Mouse (Mus musculus) Patski (cell line): ENCODE data around the gene Cited2. TPM values are rescaled to one million over a fixed set of nuclear protein-coding genes. Genes with fewer than 3 reads are reported as not detected.
A peak's percentile ranks its signal among the peaks of the same experiment; 100 is the strongest.

ENCODE experiments used
- ATAC-seq: fragments of 100-300 bp; one replicate; pipeline ENCODE4 v1.8.0; 2021
- CTCF ChIA-PET: fragments of 350-600 bp; sonication (Branson Sonifier 250); formaldehyde crosslinking; loops from one replicate; lab custom pipeline; 2022; ENCODE audit warnings: inconsistent platforms; lab: Charles Lee
- POLR2A ChIA-PET: fragments of 350-600 bp; sonication (Branson Sonifier 250); formaldehyde crosslinking; loops from one replicate; lab custom pipeline; 2022; ENCODE audit warnings: antibody characterized with exemption, inconsistent platforms; lab: Charles Lee
- DNase-seq: peaks from one replicate; pipeline ENCODE4 v3.0.0-alpha.2; 2011; ENCODE audit warnings: low read depth, low spot score
- H3K27me3 ChIP-seq: fragments of 371-371 bp; one replicate; pipeline ENCODE4 v1.5.1; 2021
- CTCF ChIP-seq: fragments of 100-300 bp; IDR thresholded peaks from one replicate; pipeline ENCODE4 v1.5.1; 2021
- in situ Hi-C: fragments of 300-500 bp; cut with MboI; formaldehyde crosslinking; loops from 3 replicates; pipeline ENCODE4 v1.11.1; 2018; ENCODE audit warnings: low pct_unique_long_range_greater_than_20kb, mixed read lengths
- polyA plus RNA-seq: library from polyadenylated mRNA; unstranded; gene quantifications from one replicate; pipeline ENCODE4 v1.2.3, GENCODE M21; 2021

Gene Cited2
- 163 TPM for polyA plus RNA-seq

DNA sequence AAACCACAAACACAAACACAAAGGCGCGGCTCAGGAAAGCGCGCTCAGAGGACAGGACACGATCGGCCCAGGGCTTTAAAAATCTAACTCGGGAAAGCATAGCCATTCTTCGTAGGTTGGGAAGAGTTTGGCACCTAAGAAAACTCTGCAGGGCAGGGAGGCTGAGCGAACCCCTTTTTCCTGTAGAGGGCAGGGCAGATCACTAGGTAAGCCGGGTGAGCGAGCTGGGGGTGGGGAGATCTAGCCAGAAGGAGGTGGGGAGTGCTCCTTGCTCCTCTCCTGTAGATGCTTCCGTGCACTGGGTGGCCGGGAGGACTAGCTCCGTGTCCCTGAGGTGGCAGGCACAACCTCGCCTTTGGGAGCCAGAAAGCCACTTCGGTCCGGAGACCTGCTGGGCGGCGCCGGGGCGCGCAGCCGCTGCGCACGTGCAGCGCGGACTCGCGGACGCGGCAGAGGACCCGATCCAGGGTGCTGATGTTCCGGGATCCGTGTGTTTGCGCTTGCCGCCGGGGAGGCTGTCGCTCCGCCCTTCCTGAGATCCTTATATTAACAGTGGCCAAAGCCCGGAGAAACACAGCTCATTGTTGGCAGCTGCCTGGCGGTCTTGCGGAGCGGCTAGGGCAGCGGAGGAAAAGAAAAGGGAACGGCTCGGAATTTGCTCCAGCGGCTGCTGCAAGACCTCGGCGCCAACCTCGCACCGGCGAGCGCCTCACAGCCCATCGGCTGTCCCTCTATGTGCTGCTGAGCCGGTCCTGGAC lies at the start of gene Cited2:
Gene Cited2, plus strand, starts transcription at position 566 of the 758 bp plus-strand sequence.
- POLR2A ChIA-PET, result interaction anchor here (0.5 to 3.2 kb wide), 6 partner anchors 9 to 211 kb away, joined by 3 to 11 read pairs (median 4); no protein-coding TSS in a partner anchor
- DNase-seq (peak; percentile 83), ATAC-seq (peak; percentile 61)
- H3K27me3 ChIP-seq, result no peaks in the 10 kb centered on the region
- CTCF ChIA-PET, result interaction anchor here (0.8 to 1.6 kb wide), 6 partner anchors 14 to 710 kb away, joined by 3 to 4 read pairs (median 3); no protein-coding TSS in a partner anchor
- no peak for TF ChIP-seq CTCF
- in situ Hi-C loops, result loop anchor here (5.0 to 10.0 kb wide), 5 partner anchors 548 to 1218 kb away; no protein-coding TSS in a partner anchor

DNA sequence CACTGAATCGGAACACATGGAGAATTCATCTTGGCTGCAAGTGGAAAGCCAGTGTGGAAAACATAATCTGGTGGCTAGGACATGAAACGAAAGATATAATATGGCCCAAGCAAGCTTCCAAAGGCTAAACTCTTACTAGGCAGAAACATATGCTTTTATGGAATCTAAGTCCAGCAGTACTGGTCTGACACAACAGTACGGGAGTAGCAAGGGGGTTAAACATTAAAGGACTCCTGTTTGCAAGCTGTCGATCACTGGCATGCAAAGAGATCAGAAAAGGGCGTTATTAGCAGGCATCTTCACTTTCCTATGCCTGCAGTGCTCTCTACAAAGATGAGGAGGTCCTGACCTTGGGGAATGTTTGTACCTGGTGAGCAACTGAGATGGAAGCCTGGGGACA lies 48.6 kb upstream of the Cited2 start:
- in situ Hi-C loops, result no loop called here
- CTCF ChIA-PET, result interaction anchor here (1.5 kb wide), 1 partner anchor 11 kb away, joined by 3 read pairs; no protein-coding TSS in a partner anchor
- POLR2A ChIA-PET, result no interaction called here
- ATAC-seq (no peak), DNase-seq (no peak)
- H3K27me3 ChIP-seq, result no peaks in the 10 kb centered on the region
- no peak for TF ChIP-seq CTCF

DNA sequence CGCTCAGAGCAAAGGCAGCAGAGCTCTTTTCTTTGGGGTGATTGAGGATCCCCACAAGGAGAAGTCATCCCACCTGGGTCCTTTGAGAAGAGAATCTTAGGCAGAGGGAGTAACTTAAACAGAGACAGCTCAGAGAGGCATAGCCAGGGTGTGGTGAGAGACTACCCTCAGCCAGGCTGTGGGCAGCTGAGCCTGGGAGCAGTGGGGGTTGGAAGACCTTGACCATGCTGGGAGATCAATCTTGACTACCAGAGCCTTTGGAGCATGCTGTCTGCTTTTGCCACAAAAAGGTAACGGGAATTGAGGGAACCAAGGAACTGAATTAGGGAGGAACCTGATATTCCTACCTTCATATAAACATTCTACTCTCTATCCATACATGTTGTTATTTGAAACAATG lies 48.1 kb upstream of the Cited2 start:
- CTCF ChIA-PET, result interaction anchor here (1.5 kb wide), 1 partner anchor 12 kb away, joined by 3 read pairs; no protein-coding TSS in a partner anchor
- in situ Hi-C loops, result no loop called here
- DNase-seq, result no peak
- POLR2A ChIA-PET, result no interaction called here
- H3K27me3 ChIP-seq, result no peaks in the 10 kb centered on the region
- no peak for TF ChIP-seq CTCF
- ATAC-seq, result no peak

DNA sequence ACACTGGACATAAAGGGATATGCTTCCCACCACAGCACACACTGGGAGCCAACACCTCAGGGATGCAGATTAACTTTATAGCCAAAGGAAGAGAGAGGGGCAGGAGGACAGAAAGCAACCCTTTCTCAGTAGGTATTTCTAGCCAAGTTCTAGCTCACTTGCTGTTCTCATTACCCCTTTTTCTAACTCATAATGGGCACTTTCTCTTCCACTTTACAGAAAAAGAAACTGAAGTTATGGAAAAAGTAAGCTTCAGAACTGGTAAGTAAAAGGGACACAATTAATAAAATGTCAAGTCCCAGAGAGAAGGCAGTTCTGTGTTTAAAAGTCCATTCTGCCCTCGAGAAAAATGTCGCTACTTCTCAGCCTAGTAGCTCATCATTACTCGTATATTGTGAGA lies 46.6 kb upstream of the Cited2 start:
- POLR2A ChIA-PET, result no interaction called here
- no peaks in the 10 kb centered on the region for H3K27me3 ChIP-seq
- DNase-seq (no peak), ATAC-seq (no peak)
- TF ChIP-seq CTCF, result no peak
- CTCF ChIA-PET, result interaction anchor here (0.8 kb wide), 1 partner anchor 15 kb away, joined by 3 read pairs; no protein-coding TSS in a partner anchor
- in situ Hi-C loops, result no loop called here

DNA sequence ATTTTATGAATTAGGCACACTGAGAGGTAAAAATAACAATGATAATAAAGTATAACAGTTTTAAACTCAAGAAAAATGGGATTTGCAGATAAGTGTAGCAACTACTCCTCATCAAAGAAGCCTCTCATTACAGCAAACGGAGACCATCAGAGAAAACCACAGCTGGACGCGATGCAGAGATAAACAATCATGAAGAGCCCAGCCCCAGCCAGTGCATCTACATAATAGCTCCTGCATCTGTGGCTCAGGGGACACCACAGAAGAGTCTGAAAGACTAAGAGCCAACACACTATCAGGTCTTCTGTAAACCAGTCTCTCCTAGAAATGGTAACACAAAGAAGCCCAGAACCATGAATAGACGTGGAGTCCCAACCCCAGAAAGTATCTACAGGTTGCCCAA lies 45.7 kb upstream of the Cited2 start:
- H3K27me3 ChIP-seq, result no peaks in the 10 kb centered on the region
- ATAC-seq, result no peak
- POLR2A ChIA-PET, result no interaction called here
- no peak for DNase-seq
- in situ Hi-C loops, result no loop called here
- TF ChIP-seq CTCF, result no peak
- CTCF ChIA-PET, result no interaction called here

DNA sequence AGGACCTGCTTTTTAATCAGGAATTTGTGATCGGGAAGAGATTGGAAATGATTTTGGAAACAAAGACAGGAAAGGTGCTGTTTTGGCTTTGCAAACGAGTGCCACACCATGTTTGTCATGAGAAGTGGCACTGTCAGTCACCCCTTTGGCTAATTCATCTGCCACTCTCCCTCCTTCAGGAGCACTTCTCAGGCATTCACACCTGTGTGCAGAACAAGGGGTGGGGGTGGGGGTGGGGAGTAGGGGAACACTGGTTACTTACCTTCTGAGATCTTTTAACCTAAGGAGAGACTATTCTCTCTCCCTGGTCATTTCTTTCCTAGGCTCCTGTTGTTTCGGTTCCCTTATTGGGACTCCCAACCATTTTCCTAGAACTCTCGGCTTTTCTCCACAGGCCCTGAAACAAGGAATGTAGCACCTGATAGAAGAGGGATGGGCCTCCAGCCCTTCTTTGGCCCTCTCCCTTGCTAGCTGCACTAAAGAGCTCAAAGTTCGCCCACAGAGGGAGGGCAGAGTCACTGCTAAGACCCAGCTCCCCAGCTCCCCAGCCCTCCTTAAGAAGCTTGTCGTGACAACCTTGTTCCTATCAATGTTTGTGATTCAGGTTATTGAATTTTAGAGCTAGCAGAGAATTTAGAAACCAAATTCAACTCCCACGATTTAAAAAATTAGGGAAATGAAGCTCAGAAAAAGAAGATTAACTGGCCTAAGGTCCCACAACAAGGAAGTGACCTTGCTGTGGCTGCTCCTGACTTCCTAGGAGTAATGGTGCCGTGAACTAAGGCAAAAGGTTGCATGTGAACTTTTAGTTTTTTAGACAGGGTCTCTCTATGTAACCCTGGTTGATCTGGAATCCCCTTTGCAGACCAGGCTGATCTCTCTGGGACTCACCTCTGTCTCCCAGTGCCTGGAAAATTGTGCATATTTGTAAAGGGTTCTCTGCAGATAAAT lies 42.3 kb upstream of the Cited2 start:
- ChIA-PET POLR2A (no interaction called here), CTCF (interaction anchor here (0.6 to 1.3 kb wide), 2 partner anchors 11 to 64 kb away, joined by 3 read pairs; no protein-coding TSS in a partner anchor)
- no peak for DNase-seq
- in situ Hi-C loops, result no loop called here
- no peaks in the 10 kb centered on the region for H3K27me3 ChIP-seq
- ATAC-seq, result no peak
- no peak for TF ChIP-seq CTCF

DNA sequence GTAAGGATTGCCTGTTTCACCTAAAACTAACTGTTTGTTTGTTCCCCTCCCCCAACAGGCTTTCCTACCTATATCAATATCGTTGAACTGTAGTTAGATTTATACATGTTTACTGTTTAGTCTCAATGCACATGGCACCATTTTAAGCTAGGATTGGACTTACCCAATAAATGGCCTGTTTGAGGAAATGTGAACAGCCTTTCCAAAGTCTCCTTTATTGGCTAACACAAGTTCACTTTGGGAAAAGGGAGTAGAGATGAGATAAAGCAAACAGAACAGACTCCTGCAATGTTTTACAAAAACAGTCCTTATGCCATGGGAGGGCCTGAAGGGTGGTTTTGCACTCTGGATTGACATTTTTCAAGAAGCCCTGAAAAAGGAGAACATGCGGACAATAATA lies 41.6 kb upstream of the Cited2 start:
- in situ Hi-C loops, result no loop called here
- ChIA-PET CTCF (interaction anchor here (0.6 to 1.3 kb wide), 2 partner anchors 10 to 65 kb away, joined by 3 read pairs; no protein-coding TSS in a partner anchor), POLR2A (no interaction called here)
- TF ChIP-seq CTCF, result no peak
- H3K27me3 ChIP-seq, result no peaks in the 10 kb centered on the region
- ATAC-seq (no peak), DNase-seq (no peak)

DNA sequence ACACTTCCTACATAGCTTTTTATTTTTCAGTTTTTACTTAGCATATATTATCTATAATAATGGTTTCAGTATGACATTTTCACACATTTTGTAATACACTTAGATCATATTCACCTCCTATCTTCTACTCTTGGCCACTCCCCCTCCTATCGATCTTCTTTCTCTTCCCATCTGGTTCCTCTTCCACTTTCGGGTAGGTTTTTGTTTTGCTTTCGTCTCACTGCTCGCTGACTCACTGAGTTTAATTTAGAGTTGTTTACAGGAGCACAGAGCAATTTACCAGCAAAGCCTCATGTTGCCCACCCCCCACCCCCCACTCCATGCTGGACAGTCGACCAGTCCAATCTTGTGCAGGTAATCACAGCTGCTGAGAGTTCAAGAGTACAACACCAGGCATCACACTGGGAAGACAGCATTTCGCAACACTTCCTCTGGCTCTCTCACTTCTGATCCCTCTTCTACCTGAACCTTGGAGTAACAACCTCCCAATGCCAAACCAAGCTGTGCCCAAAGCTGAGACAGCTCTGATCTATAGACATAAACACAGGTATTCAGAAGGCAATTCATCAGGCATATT lies 39.1 kb upstream of the Cited2 start:
- no peak for TF ChIP-seq CTCF
- ChIA-PET CTCF (no interaction called here), POLR2A (interaction anchor here (0.5 kb wide), 1 partner anchor 351 kb away, joined by 3 read pairs; no protein-coding TSS in a partner anchor)
- no peaks in the 10 kb centered on the region for H3K27me3 ChIP-seq
- in situ Hi-C loops, result no loop called here
- ATAC-seq (no peak), DNase-seq (no peak)

DNA sequence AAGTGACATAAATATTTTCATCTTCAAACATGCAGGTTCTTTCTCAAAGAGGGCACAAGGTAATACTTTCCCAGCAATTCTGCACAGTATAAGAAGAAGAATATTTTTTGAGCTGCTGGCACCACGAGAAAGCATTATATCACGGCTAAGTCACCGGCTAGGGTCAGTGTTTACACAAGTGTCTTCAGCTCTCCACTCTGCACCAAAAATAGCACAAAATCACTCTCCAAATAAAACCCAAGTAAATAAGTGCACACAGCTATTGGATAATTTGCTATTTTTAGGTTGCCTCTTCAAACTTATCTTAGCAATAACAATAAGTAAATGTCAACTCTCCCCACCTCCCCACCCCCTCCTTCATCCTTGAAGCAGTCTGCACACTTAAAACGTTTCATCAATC lies 33.2 kb upstream of the Cited2 start:
- no peaks in the 10 kb centered on the region for H3K27me3 ChIP-seq
- POLR2A ChIA-PET, result no interaction called here
- ATAC-seq, result no peak
- CTCF ChIA-PET, result no interaction called here
- DNase-seq, result no peak
- TF ChIP-seq CTCF, result no peak
- in situ Hi-C loops, result no loop called here

DNA sequence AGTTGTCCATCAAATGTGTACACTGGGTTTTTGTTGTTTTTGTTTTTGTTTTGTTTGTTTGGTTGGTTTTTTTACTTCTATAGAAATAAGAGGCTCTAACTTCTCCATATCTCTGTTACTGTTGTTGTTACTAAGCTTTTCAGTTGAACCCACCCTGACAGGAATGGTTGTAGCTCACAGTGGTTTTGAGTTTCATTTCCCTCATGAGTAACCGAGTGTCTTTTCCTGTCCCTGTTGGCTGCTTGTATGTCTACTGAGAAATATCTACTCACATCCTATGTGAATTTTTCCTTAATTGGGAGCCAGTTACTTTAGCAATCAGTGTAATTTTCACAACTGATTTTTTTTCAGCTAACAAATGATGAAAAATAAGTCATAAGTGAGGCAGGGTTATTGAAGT lies 31.3 kb upstream of the Cited2 start:
- no peak for DNase-seq
- in situ Hi-C loops, result no loop called here
- CTCF ChIA-PET, result interaction anchor here (1.3 to 1.5 kb wide), 2 partner anchors 10 to 24 kb away, joined by 3 read pairs; no protein-coding TSS in a partner anchor
- H3K27me3 ChIP-seq, result no peaks in the 10 kb centered on the region
- ATAC-seq, result no peak
- TF ChIP-seq CTCF, result no peak
- POLR2A ChIA-PET, result no interaction called here
